Mouse (Mus musculus) embryonic facial prominence, embryonic 14.5 days (tissue): Measurements from ENCODE around the gene Hnrnpdl. TPM values are rescaled to one million over a fixed set of nuclear protein-coding genes. Genes with fewer than 3 reads are reported as not detected.
A peak's percentile ranks its signal among the peaks of the same experiment; 100 is the strongest.

ENCODE experiments used
- ATAC-seq: fragments of 200-750 bp; cut with Nextera tagmentation; 2 replicates; pipeline ENCODE4 v1.8.0; 2017; ENCODE audit warnings: low read depth, moderate number of reproducible peaks, moderate TSS enrichment
- DNase-seq: peaks from one replicate; pipeline ENCODE4 v3.0.0-alpha.2; 2015; ENCODE audit warnings: low spot score
- H3K27ac ChIP-seq: fragments of 300-500 bp; sonication (generic); replicated peaks from 2 replicates; pipeline ENCODE4 v1.5.1; 2014; ENCODE audit warnings: low read depth, mild to moderate bottlenecking, low read length, moderate library complexity
- H3K27me3 ChIP-seq: fragments of 300-500 bp; sonication (generic); replicated peaks from 2 replicates; pipeline ENCODE4 v1.6.1; 2014; ENCODE audit warnings: low read length; ENCODE audit not compliant: control insufficient read depth, insufficient read depth
- H3K36me3 ChIP-seq: fragments of 300-500 bp; sonication (generic); 2 replicates; pipeline ENCODE4 v1.6.1; 2014; ENCODE audit warnings: low read length, mixed read lengths; ENCODE audit not compliant: control insufficient read depth, insufficient read depth
- H3K4me1 ChIP-seq: fragments of 300-500 bp; sonication (generic); 2 replicates; pipeline ENCODE4 v1.6.1; 2014; ENCODE audit warnings: antibody characterized with exemption, low read length; ENCODE audit not compliant: control insufficient read depth, insufficient read depth
- H3K4me2 ChIP-seq: fragments of 300-500 bp; sonication (generic); 2 replicates; pipeline ENCODE4 v1.6.1; 2014; ENCODE audit warnings: low read depth, mild to moderate bottlenecking, low read length, moderate library complexity, mixed read lengths
- H3K4me3 ChIP-seq: fragments of 300-500 bp; sonication (generic); 2 replicates; pipeline ENCODE4 v1.5.1; 2014; ENCODE audit warnings: low read depth, mild to moderate bottlenecking, low read length
- H3K9ac ChIP-seq: fragments of 300-500 bp; sonication (generic); 2 replicates; pipeline ENCODE4 v1.6.1; 2014; ENCODE audit warnings: low read depth, mild to moderate bottlenecking, low read length, moderate library complexity, mixed read lengths
- H3K9me3 ChIP-seq: fragments of 300-500 bp; sonication (generic); 2 replicates; pipeline ENCODE4 v1.6.1; 2016; ENCODE audit warnings: low read length; ENCODE audit not compliant: control insufficient read depth
- WGBS: fragments of 180-500 bp; shearing (Covaris S2); extraction: QIAGEN DNeasy Blood & Tissue Kit; methylation state at CpG from one replicate; pipeline ENCODE4 v1.1.7; 2014; 5-methylcytosine and 5-hydroxymethylcytosine counted together
- polyA plus RNA-seq: library from polyadenylated mRNA; unstranded; fragments of >200 nt; fragmentation: Nextera tagmentation; extraction: Ambion mirVana; gene quantifications from 2 replicates; pipeline ENCODE4 v1.2.1, GENCODE M21; 2014

The Hnrnpdl gene
- polyA plus RNA-seq, 1 experiment from 2014 or later, result 148 TPM

- DNase-seq, result no peak
- no peak overlapping the region for H3K27ac ChIP-seq
- no peaks in the 10 kb centered on the region; the same call in 1 of the 2 replicates for H3K36me3 ChIP-seq
- no peak for ATAC-seq
- H3K27me3 ChIP-seq, result no peaks in the 10 kb centered on the region
- H3K4me2 ChIP-seq, result no peak overlapping the region
- no peak overlapping the region for H3K4me3 ChIP-seq
- no peak overlapping the region for H3K9ac ChIP-seq
- no peaks in the 10 kb centered on the region for H3K9me3 ChIP-seq
- 78% methylated on average over 5 of the region's 5 CpGs for WGBS
- peaks cover 9% of the 10 kb centered on the region; the same call in 1 of the 2 replicates for H3K4me1 ChIP-seq
These were observed 3.9 kb upstream of the Hnrnpdl start for GRCm38 (mm10) chr5:100043361-100043760.

GRCm38 (mm10) chr5:100042467-100042866 lies 3.0 kb upstream of the Hnrnpdl start:
- H3K4me2 ChIP-seq, result no peak overlapping the region
- WGBS, result 92% methylated on average over 8 of the region's 8 CpGs
- no peak for ATAC-seq

GRCm38 (mm10) chr5:100041272-100041671 lies 1.8 kb upstream of the Hnrnpdl start:
- no peak overlapping the region for H3K4me3 ChIP-seq
- peaks cover 13% of the 10 kb centered on the region for H3K36me3 ChIP-seq
- H3K27ac ChIP-seq, result no peak overlapping the region
- H3K27me3 ChIP-seq, result no peaks in the 10 kb centered on the region
- no peak overlapping the region for H3K9ac ChIP-seq
- peak overlapping the region; percentile 88 for H3K4me2 ChIP-seq
- DNase-seq (no peak), ATAC-seq (no peak)
- no peaks in the 10 kb centered on the region for H3K9me3 ChIP-seq
- H3K4me1 ChIP-seq, result peaks cover 11% of the 10 kb centered on the region; the same call in 1 of the 2 replicates
- WGBS, result 74% methylated on average over 4 of the region's 4 CpGs

More at GRCm38 (mm10) chr5:100042467-100042866, 3.0 kb upstream of the Hnrnpdl start:
- no peaks in the 10 kb centered on the region for H3K9me3 ChIP-seq
- no peak overlapping the region for H3K27ac ChIP-seq
- peaks cover 9% of the 10 kb centered on the region; the same call in 1 of the 2 replicates for H3K4me1 ChIP-seq
- no peak overlapping the region for H3K9ac ChIP-seq
- H3K27me3 ChIP-seq, result no peaks in the 10 kb centered on the region
- peaks cover 1% of the 10 kb centered on the region; the same call in 1 of the 2 replicates for H3K36me3 ChIP-seq
- H3K4me3 ChIP-seq, result no peak overlapping the region
- DNase-seq, result no peak

- under 1% methylated on average over 18 of the region's 19 CpGs for WGBS
- DNase-seq, result no peak
These were observed 869 bp upstream of the Hnrnpdl start for GRCm38 (mm10) chr5:100040281-100040784.

GRCm38 (mm10) chr5:100038714-100039601 lies 506 bp downstream of the Hnrnpdl start:
- peak; percentile 78 for ATAC-seq
- WGBS, result 0% methylated on average over 47 of the region's 113 CpGs

More at GRCm38 (mm10) chr5:100040281-100040784, 869 bp upstream of the Hnrnpdl start:
- peak overlapping the region; percentile 99 for H3K27ac ChIP-seq
- H3K27me3 ChIP-seq, result no peaks in the 10 kb centered on the region
- H3K9ac ChIP-seq, result peak overlapping the region; percentile 99
- H3K9me3 ChIP-seq, result no peaks in the 10 kb centered on the region
- H3K4me2 ChIP-seq, result peak overlapping the region; percentile 88
- peaks cover 14% of the 10 kb centered on the region; the same call in 1 of the 2 replicates for H3K4me1 ChIP-seq
- H3K36me3 ChIP-seq, result peaks cover 22% of the 10 kb centered on the region
- no peak for ATAC-seq
- peak overlapping the region; percentile 99 for H3K4me3 ChIP-seq

GRCm38 (mm10) chr5:100037965-100038713 lies 1.3 kb downstream of the Hnrnpdl start:
- peak overlapping the region; percentile 97 for H3K4me2 ChIP-seq
- WGBS, result 1% methylated on average over 39 of the region's 45 CpGs
- H3K4me1 ChIP-seq, result peaks cover 14% of the 10 kb centered on the region; the same call in 1 of the 2 replicates

More at GRCm38 (mm10) chr5:100038714-100039601, 506 bp downstream of the Hnrnpdl start:
- H3K27ac ChIP-seq, result peak overlapping the region; percentile 99
- H3K4me1 ChIP-seq, result peaks cover 14% of the 10 kb centered on the region; the same call in 1 of the 2 replicates
- peak overlapping the region; percentile 99 for H3K4me3 ChIP-seq
- peak overlapping the region; percentile 99 for H3K9ac ChIP-seq
- peak overlapping the region; percentile 97 for H3K4me2 ChIP-seq
- H3K9me3 ChIP-seq, result no peaks in the 10 kb centered on the region
- H3K36me3 ChIP-seq, result peaks cover 35% of the 10 kb centered on the region
- H3K27me3 ChIP-seq, result no peaks in the 10 kb centered on the region
- peak; percentile 93 for DNase-seq

GRCm38 (mm10) chr5:100036681-100037080 lies 2.8 kb downstream of the Hnrnpdl start:
- Histone ChIP-seq H3K9ac (peak overlapping the region; percentile 99), H3K9me3 (no peaks in the 10 kb centered on the region), H3K27ac (no peak overlapping the region), H3K27me3 (no peaks in the 10 kb centered on the region), H3K4me2 (peak overlapping the region; percentile 97), H3K4me1 (peaks cover 14% of the 10 kb centered on the region; the same call in 1 of the 2 replicates), H3K4me3 (peak overlapping the region; percentile 99), H3K36me3 (peaks cover 58% of the 10 kb centered on the region)
- 15% methylated on average over 7 of the region's 7 CpGs for WGBS
- no peak for DNase-seq
- no peak for ATAC-seq

More at GRCm38 (mm10) chr5:100037965-100038713, 1.3 kb downstream of the Hnrnpdl start:
- H3K9me3 ChIP-seq, result no peaks in the 10 kb centered on the region
- ATAC-seq (peak; percentile 38), DNase-seq (peak; percentile 90)
- H3K27me3 ChIP-seq, result no peaks in the 10 kb centered on the region
- H3K27ac ChIP-seq, result peak overlapping the region; percentile 99
- peaks cover 43% of the 10 kb centered on the region for H3K36me3 ChIP-seq
- H3K4me3 ChIP-seq, result peak overlapping the region; percentile 99
- peak overlapping the region; percentile 99 for H3K9ac ChIP-seq

- H3K4me1 ChIP-seq, result peaks cover 8% of the 10 kb centered on the region; the same call in 1 of the 2 replicates
- no peak overlapping the region for H3K27ac ChIP-seq
- H3K4me2 ChIP-seq, result peak overlapping the region; percentile 97
- no peaks in the 10 kb centered on the region for H3K9me3 ChIP-seq
- H3K27me3 ChIP-seq, result no peaks in the 10 kb centered on the region
- WGBS, result 33% methylated on average over 7 of the region's 7 CpGs
- no peak overlapping the region for H3K9ac ChIP-seq
- no peak for DNase-seq
- peaks cover 61% of the 10 kb centered on the region for H3K36me3 ChIP-seq
- H3K4me3 ChIP-seq, result peak overlapping the region; percentile 99
- ATAC-seq, result no peak
These were observed 3.5 kb downstream of the Hnrnpdl start for GRCm38 (mm10) chr5:100035950-100036349.
